Mouse (Mus musculus) midbrain, embryonic 15.5 days (tissue): ENCODE data around the gene Slc16a10. TPM values are rescaled to one million over a fixed set of nuclear protein-coding genes. Genes with fewer than 3 reads are reported as not detected.

Experiments used
- ATAC-seq: fragments of 200-750 bp; cut with Nextera tagmentation; replicated peaks from 2 replicates; pipeline ENCODE4 v1.8.0; 2017; ENCODE audit warnings: moderate TSS enrichment
- H3K27ac ChIP-seq: fragments of 300-500 bp; sonication (generic); 2 replicates; pipeline ENCODE4 v1.5.1; 2015; ENCODE audit warnings: mild to moderate bottlenecking, inconsistent platforms
- H3K27me3 ChIP-seq: fragments of 300-500 bp; sonication (generic); replicated peaks from 2 replicates; pipeline ENCODE4 v1.6.1; 2015; ENCODE audit warnings: inconsistent platforms
- H3K36me3 ChIP-seq: fragments of 300-500 bp; sonication (generic); replicated peaks from 2 replicates; pipeline ENCODE4 v1.6.1; 2015; ENCODE audit warnings: inconsistent platforms
- H3K4me1 ChIP-seq: fragments of 300-500 bp; sonication (generic); 2 replicates; pipeline ENCODE4 v1.6.1; 2015; ENCODE audit warnings: inconsistent platforms
- H3K4me2 ChIP-seq: fragments of 300-500 bp; sonication (generic); 2 replicates; pipeline ENCODE4 v1.6.1; 2015; ENCODE audit warnings: inconsistent platforms, mild to moderate bottlenecking, moderate library complexity
- H3K4me3 ChIP-seq: fragments of 300-500 bp; sonication (generic); 2 replicates; pipeline ENCODE4 v1.5.1; 2015; ENCODE audit warnings: mild to moderate bottlenecking, inconsistent platforms
- H3K9ac ChIP-seq: fragments of 300-500 bp; sonication (generic); 2 replicates; pipeline ENCODE4 v1.6.1; 2015; ENCODE audit warnings: mild to moderate bottlenecking, inconsistent platforms
- H3K9me3 ChIP-seq: fragments of 300-500 bp; sonication (generic); 2 replicates; pipeline ENCODE4 v1.6.1; 2016; ENCODE audit warnings: inconsistent platforms
- WGBS: fragments of 180-500 bp; shearing (Covaris S2); methylation state at CpG from one replicate; pipeline ENCODE4 v1.1.7; 2015; ENCODE audit warnings: mixed read lengths; 5-methylcytosine and 5-hydroxymethylcytosine counted together
- polyA plus RNA-seq: library from polyadenylated mRNA; unstranded; fragments of >200 nt; fragmentation: Nextera tagmentation; extraction: Ambion mirVana; gene quantifications from 2 replicates; pipeline ENCODE4 v1.2.1, GENCODE M21; 2015

The Slc16a10 gene
- polyA plus RNA-seq = 3.6 and 4.1 TPM in 2 replicates

- Histone ChIP-seq H3K9ac (peak within 1 kb of the TSS; percentile 49), H3K36me3 (no peaks in the 10 kb centered on the region), H3K9me3 (no peaks in the 10 kb centered on the region), H3K27me3 (peaks cover 8% of the 10 kb centered on the region), H3K27ac (no peak within 1 kb of the TSS), H3K4me3 (peak within 1 kb of the TSS; percentile 61), H3K4me1 (peaks cover 13% of the 10 kb centered on the region; the same call in 1 of the 2 replicates), H3K4me2 (peak within 1 kb of the TSS; percentile 76)
- peak; percentile 99 for ATAC-seq
- under 1% methylated on average over 61 of the region's 76 CpGs for WGBS
Observed at GRCm38 (mm10) chr10:40141864-40142523, at the start of gene Slc16a10. Gene Slc16a10, minus strand, starts transcription at chr10:40142258.

GRCm38 (mm10) chr10:40191338-40191979 is 49.4 kb upstream of the Slc16a10 start:
- no peaks in the 10 kb centered on the region for H3K27me3 ChIP-seq
- H3K4me1 ChIP-seq = no peaks in the 10 kb centered on the region
- no peak for ATAC-seq
- no peak overlapping the region for H3K27ac ChIP-seq
- 68% methylated on average over 22 of the region's 22 CpGs for WGBS
- H3K36me3 ChIP-seq = no peaks in the 10 kb centered on the region
- no peaks in the 10 kb centered on the region for H3K9me3 ChIP-seq
- H3K4me3 ChIP-seq = no peak overlapping the region
- H3K4me2 ChIP-seq = no peak overlapping the region
- no peak overlapping the region for H3K9ac ChIP-seq

GRCm38 (mm10) chr10:40190871-40191270 is 48.8 kb upstream of the Slc16a10 start:
- H3K4me2 ChIP-seq = no peak overlapping the region
- WGBS = 89% methylated on average over 8 of the region's 8 CpGs
- H3K4me1 ChIP-seq = no peaks in the 10 kb centered on the region
- no peak overlapping the region for H3K4me3 ChIP-seq
- H3K9ac ChIP-seq = no peak overlapping the region
- ATAC-seq = no peak
- no peaks in the 10 kb centered on the region for H3K9me3 ChIP-seq
- no peaks in the 10 kb centered on the region for H3K36me3 ChIP-seq
- H3K27me3 ChIP-seq = no peaks in the 10 kb centered on the region
- H3K27ac ChIP-seq = no peak overlapping the region

DNA sequence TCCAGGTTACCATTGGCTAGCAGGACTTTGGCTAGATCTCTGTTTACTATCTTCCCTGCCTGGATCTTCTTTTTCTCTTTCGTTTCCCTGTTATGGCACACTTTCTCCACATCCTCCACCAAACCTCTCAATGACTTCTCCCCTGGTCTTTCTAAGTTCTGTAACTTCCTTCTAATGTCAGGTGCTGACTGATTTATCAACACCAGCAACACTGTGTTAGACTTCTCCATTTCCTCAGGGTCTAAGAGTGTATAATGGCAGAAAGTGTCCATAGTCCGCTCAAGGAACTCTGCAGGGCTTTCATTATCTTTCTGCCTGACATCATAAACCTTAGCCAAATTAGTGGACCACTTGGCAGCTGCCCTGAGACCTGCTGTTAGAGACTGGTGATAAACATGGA is 47.6 kb upstream of the Slc16a10 start:
- H3K27me3 ChIP-seq = no peaks in the 10 kb centered on the region
- H3K4me3 ChIP-seq = no peak overlapping the region
- no peak overlapping the region for H3K4me2 ChIP-seq
- no peaks in the 10 kb centered on the region for H3K36me3 ChIP-seq
- WGBS = 96% methylated on average over 2 of the region's 2 CpGs
- no peak overlapping the region for H3K27ac ChIP-seq
- H3K9me3 ChIP-seq = no peaks in the 10 kb centered on the region
- H3K4me1 ChIP-seq = no peaks in the 10 kb centered on the region
- no peak overlapping the region for H3K9ac ChIP-seq
- ATAC-seq = no peak

DNA sequence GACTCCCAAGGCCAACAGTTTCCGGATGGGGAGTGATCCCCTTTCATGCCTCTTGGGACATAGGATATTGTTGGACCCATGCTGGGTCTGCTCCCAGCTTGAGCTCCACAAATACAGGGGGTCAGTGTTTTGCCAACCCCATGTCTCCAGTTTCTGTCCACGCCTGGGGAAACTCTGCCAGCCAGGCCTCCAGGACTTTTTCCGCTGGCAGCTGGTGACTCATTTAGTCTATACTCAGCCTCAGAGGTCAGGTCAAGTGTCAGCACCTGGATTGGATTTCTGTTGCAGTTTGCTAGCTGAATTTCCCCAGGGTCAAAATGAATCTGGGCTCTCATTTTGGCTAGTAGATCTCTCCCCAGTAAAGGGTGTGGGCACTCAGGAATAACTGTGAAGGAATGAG is 46.8 kb upstream of the Slc16a10 start:
- Histone ChIP-seq H3K4me3 (no peak overlapping the region), H3K27me3 (no peaks in the 10 kb centered on the region), H3K4me1 (no peaks in the 10 kb centered on the region), H3K36me3 (no peaks in the 10 kb centered on the region), H3K9ac (no peak overlapping the region), H3K27ac (no peak overlapping the region), H3K9me3 (no peaks in the 10 kb centered on the region), H3K4me2 (no peak overlapping the region)
- ATAC-seq = no peak
- 79% methylated on average over 3 of the region's 3 CpGs for WGBS

DNA sequence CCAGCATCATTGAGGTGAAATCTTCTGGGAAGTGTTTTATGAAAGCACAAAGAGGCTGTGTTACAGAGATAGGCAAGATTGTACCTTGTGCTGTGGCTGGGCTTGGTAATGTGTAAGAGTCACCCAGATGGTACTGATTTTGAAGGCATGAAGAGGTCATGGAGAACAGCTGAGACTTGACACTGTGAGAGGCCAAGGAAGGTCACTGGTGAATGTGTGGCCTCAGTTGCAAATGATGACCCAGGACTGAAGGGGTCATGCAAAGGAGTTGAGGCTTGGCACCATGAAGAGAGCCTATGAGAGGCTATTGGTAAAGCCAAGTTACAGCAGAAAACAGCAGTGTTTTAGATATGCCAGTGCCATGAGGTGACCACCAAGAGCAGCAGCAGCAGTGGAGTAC is 43.9 kb upstream of the Slc16a10 start:
- Histone ChIP-seq H3K9me3 (no peaks in the 10 kb centered on the region), H3K9ac (no peak overlapping the region), H3K4me3 (no peak overlapping the region), H3K27me3 (no peaks in the 10 kb centered on the region), H3K4me1 (no peaks in the 10 kb centered on the region), H3K36me3 (no peaks in the 10 kb centered on the region), H3K27ac (no peak overlapping the region), H3K4me2 (no peak overlapping the region)
- no peak for ATAC-seq

DNA sequence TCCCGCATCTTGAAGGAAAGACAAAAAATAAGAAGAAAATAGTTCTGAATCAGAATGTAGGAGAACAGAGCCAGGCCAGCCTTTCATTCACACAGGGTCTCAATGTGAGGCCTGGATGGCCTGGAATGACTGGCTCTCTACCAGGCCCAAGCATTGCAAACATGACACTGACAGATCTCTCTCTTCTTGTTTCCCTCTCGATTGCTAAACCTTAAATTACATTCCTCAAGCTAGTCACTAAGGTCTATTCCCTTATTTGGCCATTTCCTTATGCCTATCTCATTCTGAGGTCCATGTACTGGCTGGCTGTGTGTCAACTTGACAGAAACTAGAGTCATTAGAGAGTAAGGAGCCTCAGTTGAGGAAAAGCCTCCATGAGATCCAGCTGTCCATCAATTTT is 38.0 kb upstream of the Slc16a10 start:
- Histone ChIP-seq H3K4me2 (no peak overlapping the region), H3K4me3 (no peak overlapping the region), H3K9ac (no peak overlapping the region), H3K36me3 (no peaks in the 10 kb centered on the region), H3K4me1 (no peaks in the 10 kb centered on the region), H3K27ac (no peak overlapping the region), H3K27me3 (no peaks in the 10 kb centered on the region), H3K9me3 (no peaks in the 10 kb centered on the region)
- ATAC-seq = no peak
- WGBS = 92% methylated on average over 2 of the region's 2 CpGs

DNA sequence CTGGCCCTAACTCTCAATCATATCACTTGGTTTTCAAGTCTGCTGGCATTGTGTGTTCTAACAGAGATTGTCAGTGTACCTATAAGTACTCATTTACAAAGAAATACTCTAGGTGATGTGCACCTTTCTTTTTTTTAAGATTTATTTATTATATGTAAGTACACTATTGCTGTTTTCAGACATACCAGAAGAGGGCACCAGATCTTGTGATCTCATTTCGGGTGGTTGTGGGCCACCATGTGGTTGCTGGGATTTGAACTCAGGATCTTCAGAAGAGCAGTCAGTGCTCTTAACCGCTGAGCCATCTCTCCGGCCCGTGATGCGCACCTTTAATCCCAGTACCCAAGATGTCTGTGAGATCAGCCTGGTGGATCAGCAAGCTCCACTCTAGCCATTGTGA is 37.1 kb upstream of the Slc16a10 start:
- WGBS = 93% methylated on average over 5 of the region's 5 CpGs
- no peak for ATAC-seq
- Histone ChIP-seq H3K4me3 (no peak overlapping the region), H3K36me3 (no peaks in the 10 kb centered on the region), H3K9ac (no peak overlapping the region), H3K27ac (no peak overlapping the region), H3K4me1 (no peaks in the 10 kb centered on the region), H3K27me3 (no peaks in the 10 kb centered on the region), H3K9me3 (no peaks in the 10 kb centered on the region), H3K4me2 (no peak overlapping the region)

DNA sequence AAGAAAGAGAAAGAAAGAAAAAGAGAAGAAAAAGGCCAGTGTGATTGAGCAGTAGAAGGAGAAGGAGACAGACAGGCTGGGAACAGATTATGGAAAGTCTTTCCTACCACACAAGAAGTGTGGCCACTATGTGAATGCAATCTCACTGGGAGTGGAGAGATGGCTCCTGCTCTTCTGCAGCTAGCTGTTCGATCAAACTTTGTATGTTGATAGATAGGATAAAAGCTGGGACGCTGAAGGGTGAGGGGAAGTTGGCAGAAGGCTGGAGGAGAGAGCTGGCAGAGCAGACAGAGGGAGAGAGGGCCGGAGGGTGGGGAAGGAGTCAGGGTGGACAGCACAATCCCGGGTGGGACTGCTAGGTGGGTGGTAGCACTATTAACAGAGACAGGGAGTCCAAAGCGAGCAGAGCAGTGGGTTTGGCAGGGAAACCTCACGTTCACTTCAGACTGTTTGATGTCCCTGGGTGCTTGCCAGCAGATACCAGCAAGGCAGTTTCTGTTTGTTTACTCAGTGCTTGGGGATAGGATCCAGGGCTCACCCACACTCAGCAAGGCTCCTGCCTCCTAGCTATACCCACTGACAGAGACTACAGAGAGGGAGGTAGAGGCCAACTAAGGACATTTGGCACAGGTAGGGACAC is 35.4 kb upstream of the Slc16a10 start:
- no peaks in the 10 kb centered on the region for H3K9me3 ChIP-seq
- 57% methylated on average over 6 of the region's 6 CpGs for WGBS
- H3K36me3 ChIP-seq = no peaks in the 10 kb centered on the region
- H3K4me3 ChIP-seq = no peak overlapping the region
- no peaks in the 10 kb centered on the region for H3K4me1 ChIP-seq
- no peak overlapping the region for H3K9ac ChIP-seq
- no peak for ATAC-seq
- H3K4me2 ChIP-seq = no peak overlapping the region
- no peak overlapping the region for H3K27ac ChIP-seq
- no peaks in the 10 kb centered on the region for H3K27me3 ChIP-seq

GRCm38 (mm10) chr10:40172136-40172535 is 30.1 kb upstream of the Slc16a10 start:
- no peak for ATAC-seq
- H3K27me3 ChIP-seq = no peaks in the 10 kb centered on the region
- H3K36me3 ChIP-seq = no peaks in the 10 kb centered on the region
- H3K27ac ChIP-seq = no peak overlapping the region
- H3K4me1 ChIP-seq = no peaks in the 10 kb centered on the region
- H3K9ac ChIP-seq = no peak overlapping the region
- no peak overlapping the region for H3K4me2 ChIP-seq
- WGBS = 93% methylated on average over 6 of the region's 6 CpGs
- H3K9me3 ChIP-seq = no peaks in the 10 kb centered on the region
- H3K4me3 ChIP-seq = no peak overlapping the region

- Histone ChIP-seq H3K36me3 (no peaks in the 10 kb centered on the region), H3K4me3 (no peak overlapping the region), H3K9me3 (no peaks in the 10 kb centered on the region), H3K9ac (no peak overlapping the region), H3K4me1 (no peaks in the 10 kb centered on the region), H3K4me2 (no peak overlapping the region), H3K27ac (no peak overlapping the region), H3K27me3 (no peaks in the 10 kb centered on the region)
- no peak for ATAC-seq
- 68% methylated on average over 6 of the region's 8 CpGs for WGBS
Observed at GRCm38 (mm10) chr10:40171211-40171610, 29.2 kb upstream of the Slc16a10 start.

DNA sequence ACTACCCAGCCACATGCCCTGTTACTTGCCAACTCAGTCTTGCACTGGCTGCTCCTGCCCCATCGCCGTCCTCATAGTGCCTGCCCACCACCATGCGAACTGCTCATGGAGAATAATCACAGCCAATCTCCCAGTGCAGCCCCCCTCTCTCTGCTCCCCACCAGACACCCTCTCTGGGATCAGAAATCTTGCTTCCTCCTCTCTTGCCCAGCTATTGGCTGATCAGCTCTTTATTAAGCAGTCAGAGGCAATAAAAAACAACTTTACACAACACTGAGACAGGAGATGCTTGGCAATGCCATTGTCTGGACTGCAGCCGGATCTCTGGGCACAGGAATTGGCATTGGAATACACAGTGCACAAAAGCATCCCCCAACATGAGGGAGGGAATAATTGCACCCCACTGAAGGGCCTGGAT is 28.1 kb upstream of the Slc16a10 start:
- 76% methylated on average over 4 of the region's 4 CpGs for WGBS
- no peak for ATAC-seq
- H3K36me3 ChIP-seq = no peaks in the 10 kb centered on the region
- H3K9ac ChIP-seq = no peak overlapping the region
- H3K4me3 ChIP-seq = no peak overlapping the region
- H3K27me3 ChIP-seq = no peaks in the 10 kb centered on the region
- H3K27ac ChIP-seq = no peak overlapping the region
- H3K4me2 ChIP-seq = no peak overlapping the region
- H3K4me1 ChIP-seq = no peaks in the 10 kb centered on the region
- H3K9me3 ChIP-seq = no peaks in the 10 kb centered on the region

DNA sequence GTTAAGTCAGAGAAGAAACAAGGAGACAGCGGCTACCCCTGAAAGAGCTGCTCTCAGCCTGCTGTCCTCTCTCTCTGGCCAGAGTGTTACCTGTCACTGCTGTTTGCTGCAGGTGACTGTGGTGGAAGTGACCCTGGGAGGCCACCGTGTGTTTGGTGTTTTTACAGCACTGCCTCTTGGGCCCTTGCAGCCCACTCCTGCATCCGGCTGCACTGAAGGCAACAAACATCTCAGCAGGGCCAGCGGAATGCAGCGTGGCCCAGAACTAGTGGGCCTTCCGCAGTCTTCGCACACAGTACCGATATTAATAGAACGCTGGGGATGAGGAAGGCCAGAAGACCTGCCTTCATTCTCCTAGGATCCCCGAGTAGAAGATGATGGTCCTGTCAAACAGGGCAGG is 27.5 kb upstream of the Slc16a10 start:
- ATAC-seq = no peak
- no peak overlapping the region for H3K9ac ChIP-seq
- no peaks in the 10 kb centered on the region for H3K9me3 ChIP-seq
- H3K4me2 ChIP-seq = no peak overlapping the region
- no peaks in the 10 kb centered on the region for H3K4me1 ChIP-seq
- H3K4me3 ChIP-seq = no peak overlapping the region
- no peaks in the 10 kb centered on the region for H3K27me3 ChIP-seq
- no peaks in the 10 kb centered on the region for H3K36me3 ChIP-seq
- WGBS = 89% methylated on average over 10 of the region's 10 CpGs
- H3K27ac ChIP-seq = no peak overlapping the region
